Mouse (Mus musculus) ES-E14 (cell line): Measurements from ENCODE around the gene Foxa2. TPM values are rescaled to one million over a fixed set of nuclear protein-coding genes. Genes with fewer than 3 reads are reported as not detected.

Experiments
- DNase-seq: peaks from one replicate; pipeline ENCODE4 v3.0.0-alpha.2; 2013; ENCODE audit warnings: low read depth, low spot score
- H3K27ac ChIP-seq: 2 replicates; pipeline ENCODE4 v1.5.1; 2012; ENCODE audit warnings: low read depth, mild to moderate bottlenecking, low read length, moderate library complexity, mixed read lengths; ENCODE audit not compliant: poor library complexity, insufficient read depth, severe bottlenecking
- H3K36me3 ChIP-seq: 2 replicates; pipeline ENCODE4 v1.6.1; 2012; ENCODE audit warnings: mild to moderate bottlenecking, low read length, moderate library complexity, mixed read lengths; ENCODE audit not compliant: control insufficient read depth, poor library complexity, insufficient read depth, severe bottlenecking
- H3K4me1 ChIP-seq, 2 experiments: fragments of 150-350 bp in 1 of 2; sonication (generic) in 1 of 2; 2 replicates each; pipeline ENCODE4 v1.6.1; 2012; ENCODE audit warnings: low read length in 2 of 2, mild to moderate bottlenecking in 1 of 2, mixed read lengths in 1 of 2; ENCODE audit not compliant: control insufficient read depth in 2 of 2, insufficient read depth in 2 of 2, poor library complexity in 1 of 2
- H3K4me3 ChIP-seq, 2 experiments: fragments of 150-350 bp in 1 of 2; sonication (generic) in 1 of 2; 2 replicates each; pipeline ENCODE4 v1.5.1; 2012; ENCODE audit warnings: low read length in 2 of 2, low read depth in 1 of 2, mild to moderate bottlenecking in 1 of 2, mixed read lengths in 1 of 2; ENCODE audit not compliant: insufficient read depth in 1 of 2, poor library complexity in 1 of 2, severe bottlenecking in 1 of 2
- H3K9ac ChIP-seq: 2 replicates; pipeline ENCODE4 v1.6.1; 2012; ENCODE audit warnings: low read depth, mild to moderate bottlenecking, low read length, mixed read lengths; ENCODE audit not compliant: poor library complexity, insufficient read depth, severe bottlenecking
- H3K9me3 ChIP-seq: fragments of 150-350 bp; sonication (generic); 2 replicates; pipeline ENCODE4 v1.6.1; 2012; ENCODE audit warnings: low read depth, mild to moderate bottlenecking, low read length; ENCODE audit not compliant: control insufficient read depth, insufficient read depth
- CHD2 ChIP-seq: IDR thresholded peaks from 2 replicates; pipeline ENCODE4 v1.6.1; 2014; ENCODE audit warnings: mild to moderate bottlenecking, low read depth, low read length, inconsistent platforms
- HCFC1 ChIP-seq: IDR thresholded peaks from 2 replicates; pipeline ENCODE4 v1.6.1; 2012; ENCODE audit warnings: low read length, inconsistent platforms, borderline replicate concordance; ENCODE audit not compliant: insufficient read depth
- MAFK ChIP-seq: IDR thresholded peaks from 2 replicates; pipeline ENCODE4 v1.6.1; 2014; ENCODE audit warnings: mild to moderate bottlenecking, low read depth, low read length, inconsistent platforms; ENCODE audit not compliant: insufficient read depth
- ZC3H11A ChIP-seq: IDR thresholded peaks from 2 replicates; pipeline ENCODE4 v1.6.1; 2012; ENCODE audit warnings: low read depth, mild to moderate bottlenecking, inconsistent platforms, low read length, borderline replicate concordance
- ZNF384 ChIP-seq: IDR thresholded peaks from 2 replicates; pipeline ENCODE4 v1.6.1; 2012; ENCODE audit warnings: low read depth, low read length, inconsistent platforms
- in situ Hi-C, 2 experiments: fragments of 600-800 bp; cut with MboI; formaldehyde crosslinking; loops; one replicate each; pipeline ENCODE4 v1.15.1; 2025; ENCODE audit warnings: low sequenced_read_pairs in 2 of 2, inconsistent platforms in 1 of 2; ENCODE audit not compliant: unreplicated experiment in 2 of 2
- total RNA-seq: library from RNA; depleted of rRNA; stranded (reverse); fragments of 300-350 nt; gene quantifications from 2 replicates; pipeline ENCODE4 v1.2.3, GENCODE M21; 2012

The Foxa2 gene
- total RNA-seq, 1 experiment, result 1.5 TPM

DNA sequence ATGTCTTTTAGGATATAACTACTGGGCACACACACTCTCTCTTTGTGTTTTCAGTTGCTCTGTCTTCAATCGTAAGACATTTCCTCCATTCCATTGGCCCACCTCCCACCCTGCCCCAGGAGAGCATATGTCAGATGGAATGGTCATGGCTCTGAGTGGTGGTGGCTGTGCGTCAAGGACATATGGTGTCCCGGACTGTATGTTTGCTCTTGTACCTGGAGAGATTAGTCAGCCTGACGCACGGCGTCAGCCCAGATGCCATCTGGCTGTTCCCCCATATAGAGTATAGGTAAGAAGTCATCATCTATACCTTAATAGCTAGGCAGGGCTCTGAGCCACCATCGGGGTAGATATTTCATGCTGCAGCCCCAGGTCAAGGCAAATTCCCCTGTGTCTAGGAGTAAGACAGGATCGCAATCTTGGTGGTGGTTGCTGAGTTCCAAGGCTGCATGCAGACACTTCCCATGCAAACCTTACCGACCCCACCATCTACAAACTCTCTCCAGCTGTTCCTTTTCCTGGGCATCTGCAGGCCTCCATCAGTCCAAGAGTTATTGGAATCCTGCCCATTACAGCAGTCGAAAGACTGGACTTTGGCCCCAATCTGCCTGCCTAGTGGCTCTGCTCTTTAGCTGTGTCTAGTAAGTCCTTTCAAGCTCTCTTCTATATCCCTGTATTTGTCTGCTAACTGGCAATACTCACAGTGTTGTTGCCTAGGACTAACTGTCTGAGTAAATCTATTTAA is 53.7 kb downstream of the Foxa2 start:
- no peaks in the 10 kb centered on the region for H3K9me3 ChIP-seq
- TF ChIP-seq HCFC1 (no peak), CHD2 (no peak), ZNF384 (no peak), ZC3H11A (no peak), MAFK (no peak)
- no peak overlapping the region for H3K9ac ChIP-seq
- no peak overlapping the region for H3K27ac ChIP-seq
- no peaks in the 10 kb centered on the region for H3K36me3 ChIP-seq
- in situ Hi-C loops, result no loop called here
- no peaks in the 10 kb centered on the region for H3K4me1 ChIP-seq
- no peak for DNase-seq
- no peak overlapping the region for H3K4me3 ChIP-seq
